Mouse (Mus musculus) kidney, adult 2 months (tissue): Measurements from ENCODE around the gene Cdsn. TPM values are rescaled to one million over a fixed set of nuclear protein-coding genes. Genes with fewer than 3 reads are reported as not detected.

ENCODE experiments used
- DNase-seq: peaks from one replicate; pipeline ENCODE4 v3.0.0; 2021
- H3K27ac ChIP-seq: fragments of 200-500 bp; 2 replicates; pipeline ENCODE4 v1.5.1; 2012; ENCODE audit warnings: low read depth, low read length, control low read depth, inconsistent platforms; ENCODE audit not compliant: insufficient read depth
- H3K27me3 ChIP-seq: fragments of 200-500 bp; replicated peaks from 2 replicates; pipeline ENCODE4 v1.6.1; 2012; ENCODE audit warnings: mild to moderate bottlenecking, moderate library complexity, low read length, inconsistent platforms; ENCODE audit not compliant: control insufficient read depth, insufficient read depth
- H3K36me3 ChIP-seq: fragments of 200-500 bp; 2 replicates; pipeline ENCODE4 v1.6.1; 2012; ENCODE audit warnings: mild to moderate bottlenecking, moderate library complexity, low read length, inconsistent platforms; ENCODE audit not compliant: control insufficient read depth, insufficient read depth
- H3K4me1 ChIP-seq: fragments of 200-500 bp; 2 replicates; pipeline ENCODE4 v1.6.1; 2011; ENCODE audit warnings: low read length; ENCODE audit not compliant: control insufficient read depth, insufficient read depth
- H3K4me3 ChIP-seq: fragments of 200-500 bp; 2 replicates; pipeline ENCODE4 v1.5.1; 2011; ENCODE audit warnings: mild to moderate bottlenecking, low read depth, low read length, control low read depth; ENCODE audit not compliant: insufficient read depth
- CTCF ChIP-seq: fragments of 200-500 bp; conservative IDR thresholded peaks from 2 replicates; pipeline ENCODE4 v1.5.1; 2011; ENCODE audit warnings: low read depth, mild to moderate bottlenecking, control low read depth, low read length, moderate library complexity, mixed read lengths; ENCODE audit not compliant: insufficient read depth, insufficient read length
- POLR2A ChIP-seq: fragments of 200-500 bp; IDR thresholded peaks from one replicate; pipeline ENCODE4 v1.6.1; 2011; ENCODE audit warnings: low read depth, low read length, control low read depth
- WGBS: fragments of 180-500 bp; shearing (Covaris S2); methylation state at CpG from one replicate; pipeline ENCODE4 v1.1.7; 2018; 5-methylcytosine and 5-hydroxymethylcytosine counted together
- polyA plus RNA-seq: library from polyadenylated mRNA; depleted of rRNA; stranded (reverse); fragments of >200 nt; gene quantifications from 2 replicates; pipeline ENCODE4 v1.2.3, GENCODE M21; 2012

Gene Cdsn
- polyA plus RNA-seq, 1 experiment: 0.67 TPM

DNA sequence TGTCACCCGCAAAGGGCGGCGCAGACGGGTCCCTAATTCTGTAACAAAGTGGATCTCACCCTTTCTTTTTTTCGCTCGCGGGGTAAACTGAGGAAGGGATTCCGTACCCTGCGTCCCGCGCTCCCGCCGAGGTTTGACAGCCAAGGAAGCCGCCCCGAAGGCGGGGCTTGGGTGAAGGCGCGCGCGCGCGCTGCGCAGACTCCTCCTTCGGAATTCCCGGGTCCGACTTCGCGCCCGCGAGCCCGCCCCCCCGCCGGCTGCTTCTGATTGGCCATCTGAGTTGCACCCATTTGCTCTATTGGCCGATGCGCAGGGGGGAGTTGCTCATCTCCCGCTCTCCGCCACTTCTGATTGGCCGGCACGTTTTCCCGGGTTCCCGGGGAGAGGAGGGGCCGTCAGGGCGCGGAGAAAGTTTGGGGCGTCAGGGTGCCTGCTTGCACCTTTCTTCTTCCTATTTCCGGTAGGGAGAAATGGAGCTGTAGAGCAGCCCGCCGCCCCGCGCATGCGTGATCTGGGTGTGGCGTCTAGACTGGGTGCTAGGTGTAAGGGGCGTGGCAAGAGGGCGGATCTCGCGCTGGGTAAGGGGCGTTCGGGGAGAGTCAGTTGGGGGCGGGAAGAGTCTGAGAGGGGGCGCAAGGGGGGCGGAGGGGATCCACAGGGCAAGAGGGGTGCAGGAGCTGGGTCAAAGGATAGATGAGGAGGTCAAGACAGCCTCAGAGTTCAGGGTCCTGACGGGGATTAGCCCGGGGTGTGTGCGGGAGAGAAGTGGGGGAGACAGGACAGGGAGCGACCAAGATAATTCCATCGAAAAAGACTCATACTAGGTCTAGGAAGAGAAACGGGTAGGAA is 35.1 kb upstream of the Cdsn start, which contains the start of the genes Tcf19 and Cchcr1:
Gene Tcf19 (minus strand): TSS at position 173 of the 849 bp plus-strand sequence.
Gene Cchcr1 (plus strand): TSS at position 449 of the 849 bp plus-strand sequence.
- no peaks in the 10 kb centered on the region for H3K36me3 ChIP-seq
- peak within 1 kb of the TSS; percentile 62 for H3K4me3 ChIP-seq
- no peaks in the 10 kb centered on the region for H3K27me3 ChIP-seq
- H3K4me1 ChIP-seq: no peaks in the 10 kb centered on the region; the same call in 1 of the 2 replicates
- no peak within 1 kb of the TSS for H3K27ac ChIP-seq
- under 1% methylated on average over 67 of the region's 67 CpGs for WGBS
- TF ChIP-seq CTCF: no peak
- TF ChIP-seq POLR2A: no peak
- DNase-seq: peak; percentile 99

- TF ChIP-seq POLR2A: no peak
- no peaks in the 10 kb centered on the region; the same call in 1 of the 2 replicates for H3K4me1 ChIP-seq
- no peaks in the 10 kb centered on the region for H3K36me3 ChIP-seq
- H3K27me3 ChIP-seq: no peaks in the 10 kb centered on the region
- WGBS: 7% methylated on average over 12 of the region's 12 CpGs
- no peak overlapping the region for H3K27ac ChIP-seq
- DNase-seq: no peak
- peak overlapping the region; percentile 62 for H3K4me3 ChIP-seq
Observed at GRCm38 (mm10) chr17:35517526-35517925, 34.4 kb upstream of the Cdsn start.

DNA sequence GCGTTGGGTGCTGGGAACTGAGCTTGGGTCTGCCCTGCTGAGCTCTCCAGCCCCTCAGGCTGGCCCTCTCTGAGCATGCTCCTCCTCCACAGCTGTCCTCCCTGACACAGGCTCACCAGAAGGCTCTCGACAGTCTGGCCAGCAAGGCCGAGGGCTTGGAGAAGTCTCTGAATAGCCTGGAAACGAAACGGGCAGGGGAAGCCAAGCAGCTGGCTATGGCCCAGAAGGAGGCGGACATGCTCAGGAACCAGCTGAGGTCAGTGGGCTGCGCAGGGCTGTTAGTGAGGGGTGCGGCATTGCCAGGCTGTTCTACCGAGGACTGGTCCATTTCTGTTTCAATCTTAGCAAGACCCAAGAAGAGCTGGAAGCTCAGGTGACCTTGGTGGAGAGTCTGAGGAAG is 27.6 kb upstream of the Cdsn start:
- TF ChIP-seq POLR2A (no peak), CTCF (no peak)
- H3K4me3 ChIP-seq: no peak overlapping the region
- 82% methylated on average over 9 of the region's 9 CpGs for WGBS

DNA sequence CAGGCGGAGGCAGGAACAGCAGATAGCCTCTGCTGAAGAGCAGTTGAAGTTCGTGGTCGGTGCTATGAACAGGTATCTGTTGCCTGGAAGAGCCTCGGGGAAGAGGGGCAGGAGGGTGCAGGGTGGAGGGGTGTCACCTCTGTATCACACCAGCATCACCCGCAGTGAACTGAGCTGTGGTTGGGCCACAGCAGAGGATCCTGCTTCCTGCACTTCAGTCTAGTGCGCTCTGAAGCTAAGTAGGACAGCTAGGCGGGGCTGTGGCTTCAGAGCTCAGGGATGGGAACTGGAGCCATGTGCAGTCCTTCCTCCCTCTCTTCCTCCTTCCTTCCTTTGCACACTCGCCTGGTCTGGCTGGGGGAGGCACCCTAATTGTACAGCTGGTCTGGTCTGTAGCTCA is 25.3 kb upstream of the Cdsn start:
- Histone ChIP-seq H3K4me3 (no peak overlapping the region), H3K4me1 (no peaks in the 10 kb centered on the region), H3K27ac (no peak overlapping the region), H3K27me3 (no peaks in the 10 kb centered on the region), H3K36me3 (no peaks in the 10 kb centered on the region)
- 80% methylated on average over 8 of the region's 8 CpGs for WGBS
- TF ChIP-seq POLR2A (no peak), CTCF (no peak)
- no peak for DNase-seq

More for the DNA sequence above, 27.6 kb upstream of the Cdsn start:
- no peaks in the 10 kb centered on the region for H3K36me3 ChIP-seq
- no peak overlapping the region for H3K27ac ChIP-seq
- DNase-seq: no peak
- no peaks in the 10 kb centered on the region for H3K27me3 ChIP-seq
- H3K4me1 ChIP-seq: no peaks in the 10 kb centered on the region

- Histone ChIP-seq H3K4me3 (no peak overlapping the region), H3K27me3 (no peaks in the 10 kb centered on the region), H3K27ac (no peak overlapping the region), H3K4me1 (no peaks in the 10 kb centered on the region), H3K36me3 (no peaks in the 10 kb centered on the region)
- no peak for DNase-seq
- 9% methylated on average over 3 of the region's 3 CpGs for WGBS
- no peak for TF ChIP-seq POLR2A
- no peak for TF ChIP-seq CTCF
Observed at GRCm38 (mm10) chr17:35532360-35532759, 19.6 kb upstream of the Cdsn start.

- no peak within 1 kb of the TSS for H3K27ac ChIP-seq
- no peak for TF ChIP-seq POLR2A
- TF ChIP-seq CTCF: no peak
- no peaks in the 10 kb centered on the region for H3K4me1 ChIP-seq
- 35% methylated on average over 7 of the region's 7 CpGs for WGBS
- H3K4me3 ChIP-seq: no peak within 1 kb of the TSS
- H3K27me3 ChIP-seq: no peaks in the 10 kb centered on the region
- no peak for DNase-seq
- no peaks in the 10 kb centered on the region for H3K36me3 ChIP-seq
Observed at GRCm38 (mm10) chr17:35532901-35533300, 19.0 kb upstream of the Cdsn start, which contains the start of gene Psors1c2. TSS of gene Psors1c2 (plus strand) at chr17:35533201.

DNA sequence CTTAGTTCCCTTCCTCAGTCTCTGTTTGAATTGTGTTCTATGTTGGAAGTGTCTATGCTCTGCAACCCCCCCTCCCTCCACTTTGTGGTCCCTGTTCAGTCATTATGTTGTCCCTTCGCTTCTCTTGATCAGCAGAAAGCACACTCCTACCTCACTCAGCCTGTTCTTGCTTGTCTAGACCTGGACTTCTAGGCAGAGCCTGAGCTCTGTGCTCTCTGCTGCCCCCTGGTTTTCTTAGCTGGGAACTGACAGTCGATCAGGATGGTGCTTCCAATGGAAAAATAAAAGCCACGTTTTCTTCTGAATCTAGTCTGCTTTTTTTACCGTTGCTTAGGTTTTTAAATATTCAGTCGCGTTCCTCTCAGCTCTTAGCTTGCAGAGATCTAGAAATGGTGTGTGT is 17.6 kb upstream of the Cdsn start:
- DNase-seq: peak; percentile 81
- Histone ChIP-seq H3K27me3 (no peaks in the 10 kb centered on the region), H3K36me3 (no peaks in the 10 kb centered on the region), H3K27ac (no peak overlapping the region), H3K4me3 (no peak overlapping the region), H3K4me1 (no peaks in the 10 kb centered on the region)
- 5% methylated on average over 6 of the region's 6 CpGs for WGBS
- TF ChIP-seq CTCF: peak; percentile 92
- TF ChIP-seq POLR2A: no peak
